Mouse (Mus musculus): ENCODE data around the gene R3hdm1.
A peak's percentile ranks its signal among the peaks of the same experiment; 100 is the strongest.
"Not testable (repeated sequence)": the region's sequence is repeated elsewhere in the genome, so short reads cannot be mapped to it uniquely, and the experiment has no call there.

Gene R3hdm1

DNA sequence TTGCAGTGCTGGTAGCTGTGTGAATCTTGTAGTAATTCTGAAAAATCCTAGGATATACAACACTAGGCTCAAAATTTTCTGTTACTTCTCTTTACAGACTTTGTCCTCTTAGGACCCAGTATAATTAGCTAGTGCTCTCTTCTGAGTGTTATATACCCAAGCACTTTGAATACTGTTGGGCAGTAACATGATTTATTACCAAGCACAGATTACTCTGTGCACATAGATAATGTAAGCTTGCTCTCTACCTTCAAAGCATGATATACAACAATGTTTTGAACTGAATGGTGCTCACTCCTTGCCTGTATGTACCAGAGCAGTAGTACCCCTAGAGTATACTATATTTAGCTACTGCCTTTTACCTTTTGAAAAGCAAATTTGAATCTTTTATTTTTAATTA, 33.1 kb downstream of the R3hdm1 start:
- DNase-seq (ENCODE audit: low spot score) = not testable (repeated sequence)

DNA sequence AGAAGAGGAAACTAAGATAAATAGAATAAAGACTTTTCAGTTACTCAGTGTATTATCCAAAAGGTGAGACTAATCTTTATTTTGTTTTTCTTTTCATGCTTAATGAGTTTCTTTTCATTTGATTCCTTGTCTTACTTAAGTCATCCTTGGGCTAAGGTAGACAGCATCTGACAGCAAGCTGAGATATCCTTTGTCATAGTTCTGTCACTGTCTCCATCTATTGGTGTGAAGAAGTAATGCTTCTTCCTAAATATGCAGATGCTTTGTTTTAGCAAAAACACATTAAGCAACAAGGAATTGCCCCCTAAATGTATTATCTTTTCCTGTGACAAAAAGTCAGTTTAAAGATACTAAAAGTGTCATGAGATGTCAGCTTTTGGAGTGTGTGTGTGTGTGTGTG, 37.9 kb downstream of the R3hdm1 start:
- peak; percentile 50 for DNase-seq (ENCODE audit: low spot score)

DNA sequence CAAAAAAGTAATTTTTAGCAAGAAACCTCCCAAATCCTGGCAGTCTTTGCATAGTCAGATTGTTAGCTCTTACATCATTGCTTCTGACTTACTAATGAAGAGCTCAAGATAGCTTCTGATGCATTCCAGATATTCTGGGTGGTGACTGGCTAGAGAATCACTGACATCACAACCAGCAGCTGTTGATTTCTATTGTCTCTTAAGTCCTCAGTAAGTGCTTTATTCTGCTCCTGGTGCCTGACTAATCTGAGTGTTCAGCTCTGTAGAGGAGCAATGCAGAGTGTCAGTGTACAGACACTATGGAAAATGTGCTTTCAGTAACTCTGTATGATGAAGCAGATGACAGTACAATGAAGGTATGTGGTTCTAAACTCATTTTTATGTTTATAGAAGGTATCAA, 38.6 kb downstream of the R3hdm1 start:
- DNase-seq (ENCODE audit: low spot score) = peak; percentile 73

DNA sequence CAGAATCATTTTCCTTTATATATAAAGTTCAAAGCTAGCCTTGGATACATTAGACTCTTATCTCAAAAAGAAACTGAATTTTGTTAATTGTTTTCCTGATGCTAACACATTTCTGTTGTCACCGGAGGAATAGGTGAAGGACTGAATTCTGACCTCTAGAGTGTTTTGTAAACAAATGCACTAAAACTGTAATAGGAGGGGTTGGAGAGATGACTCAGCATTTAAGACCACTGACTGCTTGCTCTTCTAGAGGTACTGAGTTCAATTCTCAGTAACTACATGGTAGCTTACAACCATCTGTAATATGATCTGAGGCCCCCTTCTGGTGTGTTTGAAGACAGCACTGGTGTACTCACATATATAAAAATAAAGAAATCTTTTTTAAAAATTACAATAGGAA, 63.9 kb downstream of the R3hdm1 start:
- no peak for DNase-seq (ENCODE audit: low spot score)

DNA sequence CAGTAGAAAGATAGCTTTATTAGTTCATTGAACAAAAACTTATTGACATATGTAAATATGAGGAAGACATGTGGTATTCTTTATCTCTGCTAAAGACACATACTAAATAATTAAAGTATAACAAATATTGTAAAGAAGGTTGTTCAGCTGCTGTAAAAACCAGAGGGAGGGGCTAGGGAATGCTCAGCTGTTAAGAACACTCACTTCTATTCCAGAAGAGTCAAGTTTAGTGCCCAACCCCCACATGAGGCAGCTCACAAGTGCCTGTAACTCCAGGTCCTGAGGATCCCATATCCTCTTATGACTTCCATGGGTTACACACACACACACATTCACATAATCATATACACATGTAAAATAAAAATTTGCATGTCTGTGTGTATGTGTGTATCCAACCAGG, 67.0 kb downstream of the R3hdm1 start:
- no peak for DNase-seq (ENCODE audit: low spot score)

DNA sequence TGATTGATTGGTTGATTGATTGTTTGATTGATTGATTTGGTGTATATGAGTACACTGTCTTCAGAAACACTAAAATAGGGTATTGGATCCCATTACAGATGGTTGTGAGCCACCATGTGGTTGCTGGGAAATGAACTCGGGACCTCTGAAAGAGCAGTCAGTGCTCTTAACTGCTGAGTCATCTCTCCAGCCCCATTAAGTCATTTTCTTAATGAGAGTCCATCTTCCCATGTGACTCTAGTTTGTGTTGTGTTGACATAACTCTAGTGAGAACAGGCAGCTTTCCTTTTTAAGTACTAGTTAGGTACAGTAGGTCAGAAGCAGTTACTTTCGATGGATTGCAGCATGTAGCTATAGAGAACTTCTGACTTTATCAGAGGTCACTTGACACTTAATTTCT, 88.3 kb downstream of the R3hdm1 start:
- peak; percentile 33 for DNase-seq (ENCODE audit: low spot score)

DNA sequence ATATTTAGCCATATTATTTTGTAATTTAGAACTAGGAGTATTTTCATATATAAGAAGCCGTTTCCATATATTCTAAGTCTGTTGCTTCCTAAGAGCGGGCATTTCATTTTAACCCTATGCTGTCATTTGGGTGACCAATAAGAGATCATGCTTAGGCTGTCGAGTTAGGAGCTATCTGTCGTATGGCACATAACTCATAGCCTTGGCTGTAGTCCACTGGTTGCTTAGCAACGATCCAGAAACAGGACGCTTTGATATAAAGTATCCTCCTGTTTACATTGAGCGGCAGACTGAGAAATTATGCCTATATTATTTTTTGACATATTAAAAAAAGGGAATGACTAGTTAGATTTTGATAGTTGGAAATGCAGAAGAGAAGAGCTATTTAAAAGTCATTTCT, 89.3 kb downstream of the R3hdm1 start:
- peak; percentile 9 for DNase-seq (ENCODE audit: low spot score)

DNA sequence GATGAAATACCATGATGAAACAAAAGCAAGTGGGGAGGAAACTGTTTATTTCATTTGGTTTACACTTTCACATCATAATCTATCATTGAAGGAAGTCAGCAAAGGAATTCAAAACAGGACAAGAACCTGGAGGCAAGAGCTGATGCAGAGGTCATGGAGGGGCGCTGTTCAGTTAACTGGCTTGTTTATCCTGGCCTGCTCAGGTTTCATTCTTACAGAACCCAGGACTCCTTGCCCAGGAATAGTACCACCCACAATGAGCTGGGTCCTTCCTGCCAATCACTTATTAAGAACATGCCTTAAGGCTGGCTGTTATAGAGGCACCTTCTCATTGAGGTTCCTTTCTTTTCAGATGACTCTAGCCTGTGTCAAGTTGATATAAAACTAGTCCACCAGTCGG, 90.9 kb downstream of the R3hdm1 start:
- no peak for DNase-seq (ENCODE audit: low spot score)

DNA sequence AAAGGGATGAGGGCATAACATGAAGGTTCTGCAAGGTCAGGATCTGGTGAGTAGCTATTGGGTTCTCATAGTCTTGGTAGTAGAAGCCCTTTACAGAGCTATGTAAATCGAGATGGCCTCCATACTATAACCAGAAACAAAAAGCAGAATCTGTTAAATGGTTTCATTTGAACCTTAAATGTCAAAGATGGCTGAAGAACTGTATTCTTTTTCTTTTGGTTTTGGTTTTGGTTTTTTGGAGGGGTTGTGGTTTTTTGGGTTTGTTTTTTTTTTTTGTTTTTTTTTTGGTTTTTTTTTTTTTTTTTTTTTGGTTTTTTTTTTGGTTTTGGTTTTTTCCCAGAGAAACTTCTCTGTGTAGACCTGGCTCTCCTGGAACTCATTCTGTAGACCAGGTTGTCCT, 94.3 kb downstream of the R3hdm1 start:
- DNase-seq (ENCODE audit: low spot score) = no peak

DNA sequence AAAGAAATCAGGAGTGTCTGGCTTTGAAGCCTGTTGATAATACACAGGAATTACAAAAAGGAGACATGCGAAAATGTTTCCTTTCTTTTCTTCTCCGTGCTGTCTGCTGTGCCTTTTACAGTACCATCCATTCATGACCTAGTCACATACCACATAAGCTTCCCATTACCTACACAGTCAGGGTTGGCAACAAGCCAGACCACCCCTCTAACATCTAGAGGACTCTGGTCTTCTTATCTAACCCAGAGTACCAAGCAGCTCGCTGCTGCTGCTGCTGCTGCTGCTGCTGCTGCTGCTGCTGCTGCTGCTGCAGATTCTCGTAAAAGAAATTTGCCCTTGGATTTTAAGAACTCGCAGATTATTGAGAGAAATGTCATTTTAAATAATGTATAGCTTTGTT, 110.2 kb downstream of the R3hdm1 start:
- DNase-seq (ENCODE audit: low spot score) = peak; percentile 31

DNA sequence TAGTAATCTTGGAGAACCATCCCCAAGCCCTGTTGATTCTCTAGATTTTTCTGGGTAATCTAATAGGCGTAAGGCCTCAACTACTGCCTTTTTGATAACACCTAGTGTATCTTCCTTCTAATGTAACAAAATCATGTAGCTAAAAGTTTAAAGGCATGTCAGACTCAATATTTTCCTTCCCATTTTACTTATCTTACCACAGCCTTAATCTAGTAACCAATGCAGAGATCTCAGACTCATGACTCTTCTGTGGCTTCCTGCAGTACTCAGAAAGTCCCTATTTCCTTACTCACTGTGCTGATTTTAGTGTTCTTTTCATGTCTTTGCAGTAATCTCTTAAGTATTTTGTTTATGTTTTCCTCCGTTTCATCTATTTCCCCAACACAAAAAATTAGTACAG, 118.8 kb downstream of the R3hdm1 start:
- DNase-seq (ENCODE audit: low spot score) = no peak

DNA sequence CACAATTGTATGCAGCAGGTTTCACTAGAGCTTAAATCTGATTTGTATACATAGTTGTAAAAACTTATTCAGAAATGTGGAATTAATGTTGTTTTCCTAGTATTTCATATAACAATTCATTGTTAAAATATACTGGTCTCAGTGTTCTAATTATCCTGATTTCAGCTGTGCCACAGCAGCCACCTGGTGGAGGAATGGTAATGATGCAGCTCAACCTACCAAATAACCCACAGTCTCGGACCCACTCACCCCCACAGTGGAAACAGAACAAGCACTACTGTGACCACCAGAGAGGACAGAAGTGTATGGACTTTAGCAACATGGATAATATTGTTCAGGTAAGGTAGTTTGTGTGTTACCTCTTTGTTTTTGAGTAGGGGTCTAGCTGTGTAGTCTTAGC, 120.2 kb downstream of the R3hdm1 start:
- no peak for DNase-seq (ENCODE audit: low spot score)

DNA sequence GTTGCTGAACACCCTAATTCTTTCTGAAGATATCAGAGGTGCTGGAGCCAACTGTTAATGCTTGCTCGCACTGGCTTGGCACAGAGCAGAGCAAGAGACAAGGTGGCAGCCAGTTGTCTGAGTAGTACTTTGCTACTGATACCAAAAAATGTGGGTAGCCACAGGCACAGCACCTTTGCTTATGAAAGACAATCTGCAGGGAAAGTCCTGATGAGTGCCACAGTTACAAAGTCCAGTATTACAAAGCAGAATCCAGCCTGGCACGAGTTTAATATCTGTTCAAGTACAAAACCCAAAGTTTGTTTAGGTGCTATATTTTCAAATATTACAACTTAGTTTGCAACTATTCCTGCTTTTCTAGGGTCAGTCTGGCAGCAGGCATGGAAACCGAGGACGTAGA, 132.1 kb downstream of the R3hdm1 start:
- no peak for DNase-seq (ENCODE audit: low spot score)

DNA sequence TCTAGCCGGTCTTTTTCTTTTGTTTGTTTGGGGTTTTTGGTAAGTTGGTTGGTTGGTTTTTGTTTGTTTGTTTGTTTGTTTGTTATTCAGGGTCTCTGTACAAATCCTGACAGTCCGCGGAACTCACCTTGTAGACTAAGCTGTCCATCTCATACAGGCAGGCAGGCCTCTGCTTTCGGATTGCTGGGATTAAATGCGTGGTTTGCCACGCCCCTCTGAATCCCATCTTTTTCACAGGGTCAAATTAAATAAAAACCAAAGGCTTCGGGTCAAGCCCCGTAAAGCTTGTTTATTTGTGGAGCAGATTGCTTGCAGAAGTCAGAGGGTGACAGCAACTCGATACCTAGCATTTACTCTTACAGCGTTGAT, 140.5 kb downstream of the R3hdm1 start, which contains the start of gene Ubxn4:
Gene Ubxn4, plus strand, starts transcription at position 338 of the 369 bp plus-strand sequence.
- no peak for DNase-seq (ENCODE audit: low spot score)

DNA sequence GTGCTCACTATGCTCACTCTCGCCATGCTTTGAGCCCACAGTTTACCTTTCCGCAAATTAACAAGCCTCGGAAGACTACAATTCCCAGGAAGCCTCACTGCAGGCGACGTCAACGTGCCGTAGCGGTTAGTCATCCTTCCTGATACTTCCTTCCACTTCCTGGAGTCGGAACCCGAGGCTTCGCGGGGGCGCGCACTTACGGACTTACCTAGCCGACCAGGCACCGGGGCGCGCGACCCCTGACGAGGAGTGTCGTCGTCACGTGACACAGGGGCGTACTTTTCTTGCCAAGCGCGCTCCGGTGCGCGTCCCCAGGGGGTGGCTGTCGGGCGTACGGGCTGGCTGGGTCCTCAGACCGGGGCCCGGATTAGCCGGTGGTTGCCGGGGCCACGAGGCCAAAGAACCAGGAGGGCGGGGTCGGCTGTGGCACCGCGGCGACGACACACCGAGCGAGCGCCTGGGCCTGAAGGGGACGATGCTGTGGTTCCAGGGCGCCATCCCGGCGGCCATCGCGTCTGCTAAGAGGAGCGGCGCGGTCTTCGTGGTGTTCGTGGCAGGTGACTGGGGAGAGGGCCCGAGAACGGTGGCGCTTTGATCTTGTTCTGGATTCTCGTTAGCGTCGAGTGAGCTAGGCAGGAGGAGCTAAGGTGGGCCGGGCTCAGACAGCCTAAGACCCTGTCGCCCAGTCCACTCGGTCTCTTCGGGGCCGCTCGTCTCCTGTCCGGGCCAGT, 141.1 kb downstream of the R3hdm1 start:
- peak; percentile 98 for DNase-seq (ENCODE audit: low spot score)

DNA sequence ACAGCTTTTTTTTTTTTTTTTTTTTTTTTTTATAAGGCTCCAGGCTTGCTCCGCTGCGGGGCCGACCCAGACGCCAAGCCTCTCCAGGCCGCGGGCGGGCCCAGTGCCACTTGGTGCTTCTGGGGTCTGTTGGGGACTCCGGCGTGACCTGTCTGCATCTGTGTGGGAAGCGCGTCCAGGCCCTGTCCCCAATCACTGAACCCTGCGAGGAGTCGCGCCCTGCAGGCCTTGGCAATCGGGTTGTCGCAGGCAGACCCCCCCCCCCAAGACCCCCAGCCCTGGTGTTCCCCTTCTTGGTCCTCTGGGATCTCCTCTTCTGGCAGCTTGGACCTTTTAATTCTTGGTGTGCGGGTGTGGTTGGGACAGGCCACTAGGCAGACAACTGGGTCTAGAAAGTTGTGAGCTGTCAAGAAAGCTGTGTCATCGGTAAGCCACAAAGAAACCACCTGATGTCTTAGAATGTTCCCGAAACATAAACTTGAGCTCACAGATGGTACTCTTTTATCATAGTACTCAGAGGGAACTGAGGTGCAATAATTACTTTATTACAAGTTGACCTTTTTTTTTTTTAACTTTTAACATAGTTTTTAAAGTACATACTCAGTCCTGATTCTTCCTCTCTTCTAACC, 141.7 kb downstream of the R3hdm1 start:
- peak; percentile 31 for DNase-seq (ENCODE audit: low spot score)

DNA sequence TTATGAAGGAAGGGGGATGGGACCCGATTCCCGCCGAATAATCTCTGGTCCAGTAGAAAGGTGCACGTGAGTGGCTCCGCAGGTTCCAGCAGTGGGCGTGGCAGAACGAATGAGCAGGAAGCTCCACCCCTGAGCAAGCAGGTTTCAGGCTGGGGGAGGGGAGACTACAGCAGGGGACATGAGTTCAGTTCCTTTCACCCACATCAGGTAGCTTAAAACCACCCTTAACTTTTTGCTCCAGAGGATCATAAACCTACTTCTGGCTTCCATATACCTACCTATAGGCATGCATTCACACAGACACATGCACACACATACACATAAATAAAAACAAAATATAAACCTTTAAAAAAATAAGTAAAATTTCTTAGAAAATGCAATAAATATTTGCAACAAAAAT, 164.0 kb downstream of the R3hdm1 start:
- DNase-seq (ENCODE audit: low spot score) = not testable (repeated sequence)

DNA sequence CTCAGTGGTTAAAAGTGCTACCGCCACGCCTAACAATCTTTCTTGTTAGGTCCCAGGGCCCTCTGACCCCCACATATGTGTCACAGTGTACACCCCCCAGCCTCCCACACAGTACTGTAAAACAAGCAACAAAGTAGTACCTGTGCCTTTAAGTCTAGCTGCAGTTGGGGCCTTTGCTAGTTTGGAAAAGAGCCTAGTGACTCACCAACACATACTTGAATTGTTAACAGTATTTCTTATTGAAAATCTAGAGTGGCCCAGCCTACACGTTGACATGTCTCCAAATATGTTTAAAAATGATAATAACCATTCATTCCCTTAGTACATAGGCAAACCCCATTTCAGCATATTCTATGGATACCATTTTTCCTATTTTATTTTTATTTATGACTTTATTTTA, 167.6 kb downstream of the R3hdm1 start:
- no peak for DNase-seq (ENCODE audit: low spot score)

DNA sequence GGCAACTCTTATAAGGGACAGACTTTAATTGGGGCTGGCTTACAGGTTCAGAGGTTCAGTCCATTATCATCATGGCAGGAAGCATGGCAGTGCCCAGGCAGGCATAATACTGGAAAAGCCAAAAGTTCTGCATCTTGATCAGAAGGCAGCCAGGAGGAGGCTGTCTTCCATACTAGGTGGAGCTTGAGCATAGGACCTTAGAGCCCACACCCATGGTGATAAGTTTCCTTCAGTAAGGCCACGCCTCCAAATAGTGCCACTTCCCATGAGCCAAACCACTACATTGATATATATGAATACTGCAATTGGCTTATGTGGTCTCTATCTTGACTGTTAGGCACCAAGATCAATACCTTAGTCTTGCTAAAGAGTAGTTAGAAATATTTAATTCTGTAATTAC, 172.8 kb downstream of the R3hdm1 start:
- no peak for DNase-seq (ENCODE audit: low spot score)

DNA sequence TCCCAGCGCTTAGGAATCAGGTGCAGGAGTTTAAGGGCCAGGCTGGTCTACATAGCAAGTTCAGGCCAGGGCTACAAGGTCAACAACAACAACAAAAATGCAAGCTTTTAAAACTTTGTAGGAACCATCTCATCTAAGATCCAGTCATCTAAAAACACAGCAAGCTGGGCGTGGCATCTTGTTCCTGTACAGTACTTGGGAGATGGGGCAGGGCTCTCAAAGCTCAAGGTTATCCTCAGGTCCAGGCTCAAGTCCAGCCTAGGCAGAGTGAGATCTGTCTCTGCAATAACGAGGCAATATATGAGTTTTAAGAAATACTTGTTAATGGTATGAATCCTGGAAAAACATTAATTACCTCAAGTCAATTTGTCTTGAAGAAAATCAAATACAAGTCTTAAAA, 175.5 kb downstream of the R3hdm1 start:
- no peak for DNase-seq (ENCODE audit: low spot score)

DNA sequence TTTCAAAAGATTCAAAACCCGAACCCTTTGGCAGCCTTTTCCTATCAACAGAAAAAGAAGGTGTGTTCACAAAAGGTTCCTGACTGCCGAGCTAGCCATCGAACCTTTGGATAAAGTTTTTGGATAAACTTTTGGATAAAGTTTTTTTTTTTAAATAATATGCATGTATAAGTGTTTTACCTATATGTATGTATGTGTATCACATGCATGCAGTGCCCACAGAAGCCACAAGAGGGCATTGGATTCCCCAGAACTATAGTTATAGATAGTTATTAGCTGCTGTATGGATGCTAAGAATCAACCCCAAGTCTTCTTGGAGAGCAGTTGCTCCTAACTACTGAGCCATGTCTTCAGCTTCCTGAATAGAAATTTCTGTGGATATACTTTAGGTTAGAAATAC, 178.7 kb downstream of the R3hdm1 start:
- DNase-seq (ENCODE audit: low spot score) = no peak

DNA sequence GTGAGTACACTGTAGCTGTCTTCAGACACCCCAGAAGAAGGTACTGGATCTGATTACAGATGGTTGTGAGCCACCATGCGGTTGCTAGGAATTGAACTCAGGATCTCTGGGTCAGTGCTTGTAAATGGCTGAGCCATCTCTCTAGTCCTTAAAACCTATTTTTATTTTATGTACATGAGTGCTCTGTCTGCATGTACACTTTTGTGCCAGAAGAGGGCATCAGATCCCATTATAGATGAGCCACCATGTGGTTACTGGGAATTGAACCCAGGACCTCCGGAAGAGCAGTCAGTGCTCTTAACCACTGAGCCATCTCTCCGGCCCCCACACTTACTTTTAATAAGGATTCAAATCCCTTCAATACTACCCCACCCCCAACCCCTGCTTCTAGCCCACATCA, 179.8 kb downstream of the R3hdm1 start:
- DNase-seq (ENCODE audit: low spot score) = no peak

DNA sequence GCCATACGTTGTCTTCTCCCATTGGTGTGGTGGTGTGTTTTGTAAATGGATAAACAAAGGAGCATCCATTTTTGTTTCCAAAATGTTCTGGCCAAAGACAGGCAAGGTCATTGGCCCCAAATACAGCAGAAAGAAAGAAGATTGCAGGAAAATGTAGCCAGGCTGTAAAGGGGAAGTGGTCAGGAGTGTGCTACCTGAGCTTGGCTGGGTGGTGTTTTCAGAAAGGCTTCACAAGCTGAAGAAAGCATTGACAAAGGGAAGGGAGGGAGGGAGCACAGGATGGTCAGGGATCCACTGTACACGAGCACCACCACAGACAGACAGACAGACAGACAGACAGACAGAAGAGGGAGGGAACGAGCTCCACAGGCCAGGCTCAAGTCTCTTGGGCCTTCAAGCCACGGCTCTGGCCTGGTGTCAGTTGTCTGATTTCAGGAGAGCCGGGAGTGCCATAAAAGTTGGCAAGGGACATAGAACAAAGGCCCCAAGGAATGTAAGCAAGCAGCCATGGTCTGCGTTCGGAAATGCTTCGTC, 181.1 kb downstream of the R3hdm1 start:
- DNase-seq (ENCODE audit: low spot score) = no peak

DNA sequence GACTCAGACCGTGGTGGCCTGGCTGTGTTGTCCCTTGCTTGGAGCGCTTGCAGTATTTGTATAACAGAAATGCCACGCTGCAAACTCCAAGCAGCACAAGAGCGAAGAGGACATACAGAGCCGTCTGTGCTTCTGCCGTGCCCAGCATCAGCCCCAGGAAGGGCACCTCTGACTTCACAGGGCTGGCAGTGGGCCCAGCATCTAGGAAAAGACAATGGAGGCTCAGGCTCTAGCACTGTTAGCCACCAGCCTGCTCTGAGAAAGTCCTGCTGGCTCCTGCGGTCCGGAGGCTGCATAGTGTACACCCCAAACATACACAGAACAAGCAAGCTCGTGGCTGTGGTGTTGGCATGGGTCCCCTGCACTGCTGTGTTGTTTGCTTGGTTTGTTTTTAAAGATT, 182.0 kb downstream of the R3hdm1 start:
- no peak for DNase-seq (ENCODE audit: low spot score)

Data from MN1 (cell line).